Mouse (Mus musculus): ENCODE results near the gene Zfp668. TPM values are rescaled to one million over a fixed set of nuclear protein-coding genes. Genes with fewer than 3 reads are reported as not detected.
"Not testable (repeated sequence)": the region's sequence is repeated elsewhere in the genome, so short reads cannot be mapped to it uniquely, and the experiment has no call there.

Zfp668 gene
- total RNA-seq, 2 experiments from 2014 or later, result 22.4 to 23.9 TPM

DNA sequence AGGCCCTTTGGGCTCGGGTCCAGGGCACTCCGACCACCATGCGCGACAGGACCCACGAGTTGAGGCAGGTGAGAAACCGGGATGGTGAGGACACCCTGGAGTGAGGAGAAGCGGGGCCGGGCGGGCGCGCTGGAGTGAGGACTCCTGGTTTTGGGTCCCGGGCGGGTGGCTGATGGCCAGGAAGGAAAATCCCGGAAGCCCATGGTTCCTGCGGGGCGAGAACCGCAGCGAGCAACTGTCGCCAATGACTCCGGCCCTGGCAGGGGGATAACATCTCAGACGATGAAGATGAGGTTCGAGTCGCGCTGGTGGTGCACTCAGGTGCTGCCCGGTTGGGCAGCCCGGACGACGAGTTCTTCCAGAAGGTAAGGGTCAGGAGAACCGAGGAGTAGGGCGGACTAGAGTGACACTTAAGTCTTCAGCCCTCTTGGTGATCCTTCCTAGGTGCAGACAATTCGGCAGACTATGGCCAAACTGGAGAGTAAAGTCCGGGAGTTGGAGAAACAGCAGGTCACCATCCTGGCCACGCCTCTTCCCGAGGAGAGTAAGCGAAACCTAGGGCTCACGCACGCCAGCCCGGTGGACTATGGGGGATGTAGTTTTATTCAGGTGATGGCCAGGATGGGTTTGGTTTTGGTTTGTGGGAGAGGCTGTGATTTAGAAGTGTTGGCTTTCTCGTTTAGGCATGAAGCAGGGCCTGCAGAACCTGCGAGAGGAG, 34.5 kb downstream of the Zfp668 start:
- peak; percentile 64 to 84 for DNase-seq (ENCODE audit: low spot score in 2 of 2)

DNA sequence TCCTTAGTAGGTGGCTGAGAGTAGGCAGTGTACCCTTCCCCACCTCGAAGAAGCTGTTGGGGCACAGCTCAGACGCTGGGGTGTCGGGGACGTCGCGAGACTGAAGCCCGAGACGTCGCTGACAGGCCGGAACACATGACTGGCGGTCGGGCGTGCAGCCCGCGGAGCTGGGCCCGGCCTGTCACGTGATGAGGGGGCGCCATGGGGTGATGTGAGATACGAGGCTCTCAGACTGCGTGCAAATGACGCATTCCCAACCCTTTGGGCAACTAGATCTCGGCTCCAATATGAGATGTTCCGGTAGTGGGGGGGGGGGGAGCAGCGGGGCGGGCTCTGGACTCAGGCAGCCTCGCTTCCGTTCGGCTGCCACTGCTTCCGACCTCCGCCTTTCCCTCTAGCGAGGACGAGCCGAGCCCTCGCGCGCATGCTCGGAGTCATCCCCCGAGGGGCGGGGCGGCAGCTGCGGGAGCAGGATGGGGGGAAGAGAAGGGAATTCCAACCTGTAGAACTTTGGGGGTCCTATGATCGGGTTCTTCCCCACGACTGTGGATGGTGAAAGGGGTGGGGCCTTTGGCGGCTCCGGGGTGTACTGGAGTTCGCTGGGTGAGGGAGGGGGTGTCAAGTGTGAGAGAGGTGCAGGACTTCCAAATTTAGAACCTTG, 35.2 kb downstream of the Zfp668 start:
- DNase-seq (ENCODE audit: low spot score in 2 of 2), result peak; percentile 95 to 97

GRCm38 (mm10) chr7:127840886-127841285, 35.7 kb downstream of the Zfp668 start:
- DNase-seq (ENCODE audit: low spot score in 2 of 2), result no peak

DNA sequence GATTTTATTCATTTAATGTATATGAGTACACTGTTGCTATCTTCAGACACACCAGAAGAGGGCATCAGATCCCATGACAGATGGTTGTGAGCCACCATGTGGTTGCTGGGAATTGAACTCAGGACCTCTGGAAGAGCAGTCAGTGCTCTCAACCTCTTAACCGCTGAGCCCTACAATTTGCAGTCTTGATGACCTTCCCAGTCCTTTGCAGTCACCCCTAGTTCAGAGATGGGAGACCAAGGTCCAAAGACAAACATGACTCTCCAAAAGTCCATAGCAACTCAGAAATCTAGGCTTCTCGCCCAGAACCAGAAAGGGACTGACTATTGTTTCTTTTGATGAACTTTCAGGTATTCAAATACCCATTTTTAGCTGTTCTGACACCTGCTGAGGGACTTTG, 36.6 kb downstream of the Zfp668 start:
- not testable (repeated sequence) for DNase-seq (ENCODE audit: low spot score in 2 of 2)

DNA sequence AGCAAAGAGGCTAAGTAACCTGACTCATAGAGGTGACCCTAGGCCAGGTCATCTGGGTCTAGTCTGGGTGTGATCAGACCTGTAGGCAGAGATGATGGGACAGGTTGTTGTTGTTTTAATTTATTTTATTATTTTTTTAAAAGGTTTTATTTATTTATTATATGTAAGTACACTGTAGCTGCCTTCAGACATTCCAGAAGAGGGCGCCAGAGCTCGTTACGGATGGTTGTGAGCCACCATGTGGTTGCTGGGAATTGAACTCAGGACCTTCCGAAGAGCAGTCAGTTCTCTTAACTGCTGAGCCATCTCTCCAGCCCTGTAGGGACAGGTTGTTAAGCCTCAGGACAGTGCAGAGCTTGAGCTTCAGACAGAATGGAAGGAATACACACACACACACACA, 38.8 kb downstream of the Zfp668 start:
- DNase-seq (ENCODE audit: low spot score in 2 of 2), result not testable (repeated sequence)

DNA sequence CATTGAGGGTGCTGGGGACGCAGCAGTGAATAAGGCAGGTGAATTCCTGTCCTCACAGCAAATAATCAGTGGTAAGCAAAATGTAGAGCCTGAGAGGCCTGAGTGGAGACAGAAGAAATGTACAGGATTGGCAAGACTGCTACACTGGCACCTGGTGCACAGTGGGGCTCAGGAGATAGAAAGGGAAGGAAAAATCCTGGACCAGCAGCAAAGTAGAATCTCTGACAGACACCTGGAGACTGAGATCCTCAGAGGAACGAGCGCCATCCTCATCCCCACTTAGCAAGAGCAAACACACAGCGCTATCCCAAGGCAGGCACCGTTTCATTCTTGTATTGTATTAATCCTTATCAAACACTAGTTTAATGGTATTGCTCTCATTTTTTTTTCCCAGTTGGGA, 39.2 kb downstream of the Zfp668 start:
- no peak for DNase-seq (ENCODE audit: low spot score in 2 of 2)

DNA sequence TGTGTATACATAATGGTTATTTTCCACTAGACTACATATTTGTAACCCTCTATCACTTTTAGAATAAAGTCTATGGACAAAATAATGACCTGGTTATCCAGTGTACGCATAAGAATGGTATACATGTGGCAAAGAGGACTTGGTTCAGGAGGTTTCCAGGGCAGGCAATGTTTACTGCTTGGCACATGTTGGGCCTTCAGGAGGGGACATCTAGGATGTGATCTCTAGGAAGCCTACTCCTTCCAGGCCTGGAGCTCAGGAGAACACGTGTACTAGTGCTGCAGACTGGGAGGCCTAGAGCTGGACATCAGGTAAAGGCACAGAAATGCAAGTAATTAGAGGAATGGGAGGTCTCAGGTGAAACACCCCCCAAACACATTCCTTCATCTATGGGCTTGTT, 41.1 kb downstream of the Zfp668 start:
- no peak for DNase-seq (ENCODE audit: low spot score in 2 of 2)

GRCm38 (mm10) chr7:127824176-127824871, 52.3 kb downstream of the Zfp668 start, which contains the start of the genes Stx4a and Stx1b:
TSS of gene Stx4a (plus strand) at chr7:127824294.
TSS of gene Stx1b (minus strand) at chr7:127824549.
- DNase-seq (ENCODE audit: low spot score in 2 of 2), result peak; percentile 57 to 62

DNA sequence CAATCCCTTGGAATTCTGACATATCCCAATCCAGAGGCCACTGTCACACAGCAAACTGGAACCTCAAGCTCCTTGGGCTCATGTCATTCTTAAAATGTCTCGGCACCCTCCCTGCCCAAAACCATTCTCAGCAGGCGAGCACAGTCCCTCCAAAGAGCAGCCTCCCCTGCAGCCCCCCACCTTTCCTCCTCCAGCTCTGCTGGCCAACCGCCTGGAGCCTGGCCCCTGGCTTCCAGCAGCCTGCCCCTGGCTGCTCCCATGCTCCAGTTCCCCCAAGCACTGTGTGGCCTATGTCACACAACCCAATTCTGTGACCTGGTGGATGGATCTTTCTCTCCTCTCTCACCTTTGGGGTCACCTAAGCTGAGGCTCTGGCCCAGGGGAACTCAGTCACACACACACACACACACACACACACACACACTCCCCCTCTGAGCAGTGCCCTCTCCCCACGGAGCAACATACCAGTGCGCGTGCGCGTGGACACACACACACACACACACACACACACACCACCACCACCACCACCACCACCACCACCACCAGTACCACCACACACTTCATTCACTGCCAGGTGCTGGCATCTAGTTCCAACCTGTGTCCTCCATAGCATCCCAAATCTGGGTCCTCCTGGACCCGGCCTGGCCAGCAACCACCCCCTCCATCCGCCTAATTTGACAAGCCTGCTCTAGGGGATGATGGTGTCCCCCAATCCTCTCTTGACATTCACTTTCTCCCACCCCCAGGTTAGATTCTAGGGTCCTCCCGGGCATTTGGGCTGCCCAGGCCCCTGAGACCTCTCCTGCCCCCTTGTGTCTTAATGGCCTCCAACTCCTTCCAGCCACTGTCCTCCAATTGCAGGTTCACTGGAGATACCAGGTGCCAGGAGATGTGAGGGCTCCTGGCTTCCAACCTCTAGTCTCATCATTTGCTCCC, 53.1 kb downstream of the Zfp668 start:
- DNase-seq (ENCODE audit: low spot score in 2 of 2), result peak in 1 of 2 experiments; percentile 29

DNA sequence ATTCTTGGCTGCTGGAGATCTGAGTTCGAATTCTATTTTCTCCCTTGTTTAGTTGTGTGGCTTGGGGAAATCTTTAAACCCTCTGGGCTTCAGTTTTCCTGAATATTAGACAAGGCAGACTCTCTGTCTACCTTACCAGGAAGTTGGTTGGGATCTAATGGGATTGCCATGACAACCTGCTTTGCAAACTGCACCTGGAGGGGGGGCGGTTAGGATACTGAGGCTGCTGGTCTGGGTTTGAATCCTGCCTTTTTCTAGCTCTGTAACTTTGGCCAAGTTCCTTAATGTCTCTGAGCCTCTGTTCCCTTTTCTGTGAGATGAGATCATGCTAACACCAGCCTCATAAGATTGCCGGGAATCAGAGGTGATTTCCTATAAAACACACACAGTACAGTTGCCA, 54.1 kb downstream of the Zfp668 start:
- no peak for DNase-seq (ENCODE audit: low spot score in 2 of 2)

GRCm38 (mm10) chr7:127820836-127821509, 55.7 kb downstream of the Zfp668 start:
- DNase-seq (ENCODE audit: low spot score in 2 of 2), result no peak

GRCm38 (mm10) chr7:127817776-127818175, 58.9 kb downstream of the Zfp668 start:
- no peak for DNase-seq (ENCODE audit: low spot score in 2 of 2)

GRCm38 (mm10) chr7:127817053-127817452, 59.6 kb downstream of the Zfp668 start:
- no peak for DNase-seq (ENCODE audit: low spot score in 2 of 2)

- peak; percentile 44 to 67 for DNase-seq (ENCODE audit: low spot score in 2 of 2)
Observed at GRCm38 (mm10) chr7:127815954-127816821, 60.4 kb downstream of the Zfp668 start.

- no peak for DNase-seq (ENCODE audit: low spot score in 2 of 2)
Observed at GRCm38 (mm10) chr7:127815116-127815665, 61.4 kb downstream of the Zfp668 start.

DNA sequence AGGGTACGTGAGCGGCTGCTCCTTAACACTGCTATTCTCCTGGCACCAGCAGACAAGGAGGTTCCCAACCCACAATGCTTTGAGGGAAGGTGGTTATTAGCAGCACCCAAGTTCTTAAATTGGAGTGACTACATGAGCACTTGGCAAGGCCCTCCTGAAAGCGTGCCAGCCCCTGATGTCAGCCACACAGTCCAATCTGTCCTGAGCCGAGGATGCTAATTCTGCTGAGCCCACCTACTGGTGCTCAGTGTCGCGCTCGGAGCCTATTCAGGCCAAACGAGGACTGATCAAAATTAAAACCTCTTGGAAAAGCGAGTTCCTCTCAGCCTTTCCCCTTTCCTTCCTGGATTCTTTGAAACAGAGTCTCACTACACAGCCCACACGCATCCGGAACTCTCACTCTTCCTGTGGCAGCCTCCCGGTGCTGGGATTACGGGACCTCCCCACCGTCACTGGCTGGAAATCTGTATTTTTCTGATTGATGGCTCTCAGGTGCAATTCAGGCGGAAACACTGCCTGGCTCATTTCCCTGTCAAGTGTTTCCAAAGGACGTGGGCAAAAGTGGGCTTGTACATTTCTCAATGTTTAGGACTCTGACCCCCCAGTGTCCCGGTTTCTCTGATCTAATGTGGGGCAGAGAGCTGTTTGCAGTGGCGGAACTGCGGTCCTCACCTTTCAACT, 62.2 kb downstream of the Zfp668 start:
- peak; percentile 75 to 88 for DNase-seq (ENCODE audit: low spot score in 2 of 2)

DNA sequence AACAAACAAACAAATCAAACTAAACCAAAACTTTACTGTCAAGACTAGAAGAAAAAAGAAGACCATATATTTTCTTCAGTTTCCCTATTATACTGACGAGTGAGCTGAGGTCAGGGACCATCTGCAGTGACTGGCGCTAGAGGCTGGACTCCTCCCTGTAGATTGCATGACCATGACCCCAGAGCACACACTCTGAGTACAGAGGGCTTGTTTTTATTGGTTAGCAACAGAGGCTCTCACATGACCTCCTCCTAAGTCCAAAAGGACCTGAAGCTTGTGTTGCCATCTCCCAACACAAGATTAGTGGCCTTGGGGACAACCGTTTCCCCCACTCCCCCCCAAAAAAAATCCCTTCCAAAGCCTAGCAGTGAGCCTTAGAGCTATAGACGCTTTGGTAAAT, 62.8 kb downstream of the Zfp668 start:
- DNase-seq (ENCODE audit: low spot score in 2 of 2), result no peak
